Mouse (Mus musculus): ENCODE results near the gene 4931428F04Rik. TPM values are rescaled to one million over a fixed set of nuclear protein-coding genes. Genes with fewer than 3 reads are reported as not detected.
A peak's percentile ranks its signal among the peaks of the same experiment; 100 is the strongest.

4931428F04Rik gene
- polyA plus RNA-seq, 1 experiment from 2014 or later = 0.84 TPM

GRCm38 (mm10) chr8:105283074-105283473 is 6.6 kb downstream of the 4931428F04Rik start:
- H3K9me3 ChIP-seq (replicated peaks; ENCODE audit: control insufficient read depth, low read length) = no peaks in the 10 kb centered on the region
- H3K27me3 ChIP-seq (ENCODE audit: control insufficient read depth, insufficient read depth, low read depth, low read length) = peaks cover 32% of the 10 kb centered on the region
- H3K4me2 ChIP-seq (ENCODE audit: low read depth, low read length) = peak overlapping the region; percentile 28
- no peak overlapping the region for H3K9ac ChIP-seq (ENCODE audit: low read depth, low read length)
- H3K27ac ChIP-seq (ENCODE audit: low read length) = no peak overlapping the region
- WGBS (ENCODE audit: insufficient replicate concordance) = 22% methylated on average over 23 of the region's 23 CpGs
- no peak overlapping the region for H3K4me3 ChIP-seq (ENCODE audit: low read depth, low read length)
- peak; percentile 78 for ATAC-seq (ENCODE audit: low read depth)
- no peaks in the 10 kb centered on the region for H3K36me3 ChIP-seq (ENCODE audit: control insufficient read depth, insufficient read depth)
- peaks cover 16% of the 10 kb centered on the region for H3K4me1 ChIP-seq (ENCODE audit: control insufficient read depth, low read depth, low read length)

- no peaks in the 10 kb centered on the region for H3K36me3 ChIP-seq (ENCODE audit: control insufficient read depth, insufficient read depth)
- H3K27me3 ChIP-seq (ENCODE audit: control insufficient read depth, insufficient read depth, low read depth, low read length) = peaks cover 40% of the 10 kb centered on the region
- WGBS (ENCODE audit: insufficient replicate concordance) = 31% methylated on average over 4 of the region's 4 CpGs
- no peak overlapping the region for H3K4me2 ChIP-seq (ENCODE audit: low read depth, low read length)
- H3K27ac ChIP-seq (ENCODE audit: low read length) = no peak overlapping the region
- H3K9me3 ChIP-seq (replicated peaks; ENCODE audit: control insufficient read depth, low read length) = no peaks in the 10 kb centered on the region
- peaks cover 16% of the 10 kb centered on the region for H3K4me1 ChIP-seq (ENCODE audit: control insufficient read depth, low read depth, low read length)
- H3K4me3 ChIP-seq (ENCODE audit: low read depth, low read length) = no peak overlapping the region
- no peak for ATAC-seq (ENCODE audit: low read depth)
- H3K9ac ChIP-seq (ENCODE audit: low read depth, low read length) = no peak overlapping the region
These were observed 7.4 kb downstream of the 4931428F04Rik start for GRCm38 (mm10) chr8:105282239-105282638.

GRCm38 (mm10) chr8:105281821-105282220 is 7.8 kb downstream of the 4931428F04Rik start:
- no peak for ATAC-seq (ENCODE audit: low read depth)
- WGBS (ENCODE audit: insufficient replicate concordance) = 81% methylated on average over 12 of the region's 12 CpGs
- peaks cover 44% of the 10 kb centered on the region for H3K27me3 ChIP-seq (ENCODE audit: control insufficient read depth, insufficient read depth, low read depth, low read length)
- H3K4me1 ChIP-seq (ENCODE audit: control insufficient read depth, low read depth, low read length) = peaks cover 16% of the 10 kb centered on the region
- H3K4me2 ChIP-seq (ENCODE audit: low read depth, low read length) = no peak overlapping the region
- H3K4me3 ChIP-seq (ENCODE audit: low read depth, low read length) = no peak overlapping the region
- H3K9ac ChIP-seq (ENCODE audit: low read depth, low read length) = no peak overlapping the region
- no peaks in the 10 kb centered on the region for H3K36me3 ChIP-seq (ENCODE audit: control insufficient read depth, insufficient read depth)
- no peak overlapping the region for H3K27ac ChIP-seq (ENCODE audit: low read length)
- H3K9me3 ChIP-seq (replicated peaks; ENCODE audit: control insufficient read depth, low read length) = no peaks in the 10 kb centered on the region

- H3K9me3 ChIP-seq (replicated peaks; ENCODE audit: control insufficient read depth, low read length) = no peaks in the 10 kb centered on the region
- no peak overlapping the region for H3K27ac ChIP-seq (ENCODE audit: low read length)
- ATAC-seq (ENCODE audit: low read depth) = no peak
- WGBS (ENCODE audit: insufficient replicate concordance) = 33% methylated on average over 3 of the region's 3 CpGs
- peaks cover 23% of the 10 kb centered on the region for H3K4me1 ChIP-seq (ENCODE audit: control insufficient read depth, low read depth, low read length)
- H3K27me3 ChIP-seq (ENCODE audit: control insufficient read depth, insufficient read depth, low read depth, low read length) = peaks cover 57% of the 10 kb centered on the region
- H3K9ac ChIP-seq (ENCODE audit: low read depth, low read length) = no peak overlapping the region
- H3K4me2 ChIP-seq (ENCODE audit: low read depth, low read length) = no peak overlapping the region
- H3K4me3 ChIP-seq (ENCODE audit: low read depth, low read length) = no peak overlapping the region
- no peaks in the 10 kb centered on the region for H3K36me3 ChIP-seq (ENCODE audit: control insufficient read depth, insufficient read depth)
These were observed 9.1 kb downstream of the 4931428F04Rik start for GRCm38 (mm10) chr8:105280567-105280966.

- Histone ChIP-seq H3K27ac (ENCODE audit: low read length) (no peak overlapping the region), H3K9ac (ENCODE audit: low read depth, low read length) (no peak overlapping the region), H3K4me1 (ENCODE audit: control insufficient read depth, low read depth, low read length) (peaks cover 23% of the 10 kb centered on the region), H3K27me3 (ENCODE audit: control insufficient read depth, insufficient read depth, low read depth, low read length) (peaks cover 66% of the 10 kb centered on the region), H3K36me3 (ENCODE audit: control insufficient read depth, insufficient read depth) (no peaks in the 10 kb centered on the region), H3K4me2 (ENCODE audit: low read depth, low read length) (peak overlapping the region; percentile 31; the same call in 1 of the 2 replicates), H3K9me3 (replicated peaks; ENCODE audit: control insufficient read depth, low read length) (no peaks in the 10 kb centered on the region), H3K4me3 (ENCODE audit: low read depth, low read length) (peak overlapping the region; percentile 9; the same call in 1 of the 2 replicates)
- under 1% methylated on average over 28 of the region's 28 CpGs for WGBS (ENCODE audit: insufficient replicate concordance)
- peak; percentile 59 for ATAC-seq (ENCODE audit: low read depth)
These were observed 10.7 kb downstream of the 4931428F04Rik start for GRCm38 (mm10) chr8:105278911-105279334.

- Histone ChIP-seq H3K4me2 (ENCODE audit: low read depth, low read length) (peak overlapping the region; percentile 51), H3K4me3 (ENCODE audit: low read depth, low read length) (peak overlapping the region; percentile 40), H3K27me3 (ENCODE audit: control insufficient read depth, insufficient read depth, low read depth, low read length) (peaks cover 88% of the 10 kb centered on the region), H3K27ac (ENCODE audit: low read length) (no peak overlapping the region), H3K4me1 (ENCODE audit: control insufficient read depth, low read depth, low read length) (peaks cover 15% of the 10 kb centered on the region), H3K36me3 (ENCODE audit: control insufficient read depth, insufficient read depth) (no peaks in the 10 kb centered on the region), H3K9me3 (replicated peaks; ENCODE audit: control insufficient read depth, low read length) (no peaks in the 10 kb centered on the region), H3K9ac (ENCODE audit: low read depth, low read length) (no peak overlapping the region)
- 4% methylated on average over 29 of the region's 30 CpGs for WGBS (ENCODE audit: insufficient replicate concordance)
- peak; percentile 56 for ATAC-seq (ENCODE audit: low read depth)
These were observed 13.2 kb downstream of the 4931428F04Rik start for GRCm38 (mm10) chr8:105276292-105277120.

GRCm38 (mm10) chr8:105275840-105276239 is 13.8 kb downstream of the 4931428F04Rik start, which contains the start of gene Nol3:
TSS of gene Nol3 (plus strand) at chr8:105276140.
- WGBS (ENCODE audit: insufficient replicate concordance) = 7% methylated on average over 10 of the region's 10 CpGs

GRCm38 (mm10) chr8:105275387-105275786 is 14.3 kb downstream of the 4931428F04Rik start:
- 8% methylated on average over 11 of the region's 11 CpGs for WGBS (ENCODE audit: insufficient replicate concordance)
- H3K4me2 ChIP-seq (ENCODE audit: low read depth, low read length) = no peak overlapping the region
- ATAC-seq (ENCODE audit: low read depth) = no peak

More at GRCm38 (mm10) chr8:105275840-105276239, 13.8 kb downstream of the 4931428F04Rik start, which contains the start of gene Nol3:
- Histone ChIP-seq H3K27me3 (ENCODE audit: control insufficient read depth, insufficient read depth, low read depth, low read length) (peaks cover 94% of the 10 kb centered on the region), H3K36me3 (ENCODE audit: control insufficient read depth, insufficient read depth) (no peaks in the 10 kb centered on the region), H3K27ac (ENCODE audit: low read length) (no peak within 1 kb of the TSS), H3K9me3 (replicated peaks; ENCODE audit: control insufficient read depth, low read length) (no peaks in the 10 kb centered on the region), H3K4me1 (ENCODE audit: control insufficient read depth, low read depth, low read length) (peaks cover 15% of the 10 kb centered on the region), H3K9ac (ENCODE audit: low read depth, low read length) (no peak within 1 kb of the TSS), H3K4me2 (ENCODE audit: low read depth, low read length) (peak within 1 kb of the TSS; percentile 51), H3K4me3 (ENCODE audit: low read depth, low read length) (peak within 1 kb of the TSS; percentile 40)
- no peak for ATAC-seq (ENCODE audit: low read depth)

GRCm38 (mm10) chr8:105270916-105271186 is 18.8 kb downstream of the 4931428F04Rik start:
- H3K36me3 ChIP-seq (ENCODE audit: control insufficient read depth, insufficient read depth) = no peaks in the 10 kb centered on the region
- WGBS (ENCODE audit: insufficient replicate concordance) = 5% methylated on average over 11 of the region's 11 CpGs
- no peaks in the 10 kb centered on the region for H3K9me3 ChIP-seq (replicated peaks; ENCODE audit: control insufficient read depth, low read length)
- H3K4me3 ChIP-seq (ENCODE audit: low read depth, low read length) = no peak overlapping the region
- H3K27me3 ChIP-seq (ENCODE audit: control insufficient read depth, insufficient read depth, low read depth, low read length) = peaks cover 97% of the 10 kb centered on the region
- peaks cover 14% of the 10 kb centered on the region for H3K4me1 ChIP-seq (ENCODE audit: control insufficient read depth, low read depth, low read length)
- no peak overlapping the region for H3K4me2 ChIP-seq (ENCODE audit: low read depth, low read length)
- H3K27ac ChIP-seq (ENCODE audit: low read length) = no peak overlapping the region
- ATAC-seq (ENCODE audit: low read depth) = no peak
- no peak overlapping the region for H3K9ac ChIP-seq (ENCODE audit: low read depth, low read length)

More at GRCm38 (mm10) chr8:105275387-105275786, 14.3 kb downstream of the 4931428F04Rik start:
- peaks cover 96% of the 10 kb centered on the region for H3K27me3 ChIP-seq (ENCODE audit: control insufficient read depth, insufficient read depth, low read depth, low read length)
- peaks cover 17% of the 10 kb centered on the region for H3K4me1 ChIP-seq (ENCODE audit: control insufficient read depth, low read depth, low read length)
- no peaks in the 10 kb centered on the region for H3K9me3 ChIP-seq (replicated peaks; ENCODE audit: control insufficient read depth, low read length)
- no peak overlapping the region for H3K9ac ChIP-seq (ENCODE audit: low read depth, low read length)
- no peaks in the 10 kb centered on the region for H3K36me3 ChIP-seq (ENCODE audit: control insufficient read depth, insufficient read depth)
- no peak overlapping the region for H3K27ac ChIP-seq (ENCODE audit: low read length)
- no peak overlapping the region for H3K4me3 ChIP-seq (ENCODE audit: low read depth, low read length)

All from liver, embryonic 16.5 days (tissue).